In genomic region chr11:30793753-30794152, GRCm38 (mm10) we compare ENCODE assay signal across 27 mouse cellular contexts.
"Had no signal": no experiment of that assay in that cellular context is flagged by ENCODE, and none has a peak within 500 bp of the region (broad histone marks: within the 10 kb centered on the region; RNA-seq: fewer than 3 reads in every experiment).

No protein-coding gene starts in this region.

- H3K27ac ChIP-seq: embryonic facial prominence, embryonic 10.5 days; embryonic facial prominence, embryonic 12.5 days; embryonic facial prominence, embryonic 13.5 days; embryonic facial prominence, embryonic 15.5 days; forebrain, embryonic 10.5 days; forebrain, embryonic 12.5 days; forebrain, embryonic 13.5 days; forebrain, embryonic 15.5 days; gastrocnemius, adult 2 months; heart, adult 2 months had no signal

- H3K4me2 ChIP-seq: embryonic facial prominence, embryonic 12.5 days; embryonic facial prominence, embryonic 13.5 days; embryonic facial prominence, embryonic 15.5 days; forebrain, embryonic 12.5 days; forebrain, embryonic 13.5 days; forebrain, embryonic 15.5 days had no signal

- H3K27me3 ChIP-seq: embryonic facial prominence, embryonic 12.5 days; embryonic facial prominence, embryonic 13.5 days; embryonic facial prominence, embryonic 15.5 days; forebrain, embryonic 12.5 days; forebrain, embryonic 13.5 days; forebrain, embryonic 15.5 days had no signal

- H3K4me3 ChIP-seq: embryonic facial prominence, embryonic 10.5 days; embryonic facial prominence, embryonic 12.5 days; embryonic facial prominence, embryonic 13.5 days; embryonic facial prominence, embryonic 15.5 days; erythroblast, embryonic 14.5 days; forebrain, embryonic 10.5 days; forebrain, embryonic 12.5 days; forebrain, embryonic 13.5 days; forebrain, embryonic 15.5 days; gastrocnemius, adult 2 months; heart, adult 2 months had no signal

- H3K4me1 ChIP-seq: embryonic facial prominence, embryonic 10.5 days; embryonic facial prominence, embryonic 12.5 days; embryonic facial prominence, embryonic 13.5 days; embryonic facial prominence, embryonic 15.5 days; forebrain, embryonic 10.5 days; forebrain, embryonic 12.5 days; forebrain, embryonic 13.5 days; forebrain, embryonic 15.5 days had no signal

- DNase-seq: cerebellum, adult 9-10 months; cerebellum, adult 9-11 months; cerebellum, postnatal 10 days; cerebellum, postnatal 14 days; cerebellum, postnatal 25 days; cerebellum, postnatal 36 days; embryo, embryonic 11 days; forebrain, postnatal 0 days; gastrocnemius, adult 2 months; gastrocnemius, postnatal 10 days; gastrocnemius, postnatal 14 days; gastrocnemius, postnatal 25 days; gastrocnemius, postnatal 36 days; heart, adult 11 months; heart, adult 18-20 months; heart, adult 2 months had no signal

- H3K9ac ChIP-seq: embryonic facial prominence, embryonic 12.5 days; embryonic facial prominence, embryonic 13.5 days; embryonic facial prominence, embryonic 15.5 days; forebrain, embryonic 12.5 days; forebrain, embryonic 13.5 days; forebrain, embryonic 15.5 days; forebrain, postnatal 0 days had no signal

- ATAC-seq: forebrain, embryonic 13.5 days; forebrain, embryonic 14.5 days; forebrain, embryonic 15.5 days; forebrain, embryonic 16.5 days; forebrain, postnatal 0 days had no signal

- H3K9me3 ChIP-seq: embryonic facial prominence, embryonic 10.5 days; embryonic facial prominence, embryonic 12.5 days; embryonic facial prominence, embryonic 13.5 days; embryonic facial prominence, embryonic 15.5 days; forebrain, embryonic 10.5 days; forebrain, embryonic 12.5 days; forebrain, embryonic 13.5 days; forebrain, embryonic 15.5 days had no signal
